Mouse (Mus musculus) ES-Bruce4 (cell line): ENCODE measurements around the gene Ear6. TPM values are rescaled to one million over a fixed set of nuclear protein-coding genes. Genes with fewer than 3 reads are reported as not detected.
A peak's percentile ranks its signal among the peaks of the same experiment; 100 is the strongest.

ENCODE experiments used
- H3K27ac ChIP-seq: 2 replicates; pipeline ENCODE4 v1.5.1; 2012; ENCODE audit warnings: low read length, inconsistent platforms; ENCODE audit not compliant: insufficient read depth
- H3K27me3 ChIP-seq: 2 replicates; pipeline ENCODE4 v1.6.1; 2012; ENCODE audit warnings: mild to moderate bottlenecking, low read length, inconsistent platforms; ENCODE audit not compliant: control insufficient read depth, poor library complexity, insufficient read depth, severe bottlenecking
- H3K36me3 ChIP-seq: 2 replicates; pipeline ENCODE4 v1.6.1; 2012; ENCODE audit warnings: inconsistent platforms, mild to moderate bottlenecking, low read length, moderate library complexity; ENCODE audit not compliant: control insufficient read depth, poor library complexity, insufficient read depth, severe bottlenecking
- H3K4me1 ChIP-seq: one replicate; pipeline ENCODE4 v1.8.1; 2011; ENCODE audit warnings: low read length; ENCODE audit not compliant: control insufficient read depth, insufficient read depth
- H3K4me3 ChIP-seq: 2 replicates; pipeline ENCODE4 v1.5.1; 2011; ENCODE audit warnings: low read depth, mild to moderate bottlenecking, low read length
- H3K9ac ChIP-seq: 2 replicates; pipeline ENCODE4 v1.6.1; 2012; ENCODE audit warnings: low read depth, mild to moderate bottlenecking, inconsistent platforms; ENCODE audit not compliant: poor library complexity, severe bottlenecking
- H3K9me3 ChIP-seq: replicated peaks from 2 replicates; pipeline ENCODE4 v1.6.1; 2012; ENCODE audit warnings: mild to moderate bottlenecking, low read length, inconsistent platforms; ENCODE audit not compliant: control insufficient read depth, poor library complexity, insufficient read depth, severe bottlenecking
- CTCF ChIP-seq: IDR thresholded peaks from one replicate; pipeline ENCODE4 v1.8.1; 2011; ENCODE audit warnings: low read depth, low read length
- EP300 ChIP-seq: IDR thresholded peaks from 2 replicates; pipeline ENCODE4 v1.6.1; 2011; ENCODE audit warnings: low read depth, low read length; ENCODE audit not compliant: insufficient read depth
- POLR2A ChIP-seq: IDR thresholded peaks from one replicate; pipeline ENCODE4 v1.8.1; 2011; ENCODE audit warnings: low read length; ENCODE audit not compliant: insufficient read depth
- polyA plus RNA-seq: library from polyadenylated mRNA; stranded (reverse); fragments of >200 nt; gene quantifications from 2 replicates; pipeline ENCODE4 v1.2.4, GENCODE M21; 2011; ENCODE audit warnings: low read depth; ENCODE audit not compliant: missing spikeins, insufficient read depth, insufficient read length

The Ear6 gene
- polyA plus RNA-seq, 1 experiment: not detected

DNA sequence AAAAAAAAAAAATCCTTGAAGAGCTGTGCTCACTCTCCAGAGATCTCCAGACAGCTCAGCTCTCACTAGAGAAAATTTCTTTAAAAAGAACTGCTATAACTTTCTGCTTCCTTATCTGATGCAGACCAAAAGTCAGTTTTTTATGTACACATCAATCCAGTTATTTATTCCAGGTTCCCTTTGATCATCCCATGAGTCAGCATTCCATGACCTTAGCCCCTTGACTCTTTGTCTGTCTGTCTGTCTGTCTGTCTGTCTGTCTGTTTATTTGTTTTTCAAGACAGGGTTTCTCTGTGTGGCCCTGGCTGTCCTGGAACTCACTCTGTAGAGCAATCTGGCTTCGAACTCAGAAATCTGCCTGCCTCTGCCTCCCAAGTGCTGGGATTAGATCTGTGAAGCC is 45.9 kb downstream of the Ear6 start:
- H3K9ac ChIP-seq: no peak overlapping the region
- TF ChIP-seq POLR2A: no peak
- no peak for TF ChIP-seq EP300
- TF ChIP-seq CTCF: no peak
- no peaks in the 10 kb centered on the region for H3K9me3 ChIP-seq
- H3K4me3 ChIP-seq: no peak overlapping the region
- H3K4me1 ChIP-seq: no peaks in the 10 kb centered on the region
- no peaks in the 10 kb centered on the region for H3K36me3 ChIP-seq
- no peak overlapping the region for H3K27ac ChIP-seq
- H3K27me3 ChIP-seq: no peaks in the 10 kb centered on the region

- no peaks in the 10 kb centered on the region for H3K36me3 ChIP-seq
- no peaks in the 10 kb centered on the region for H3K4me1 ChIP-seq
- 0 out of 2 replicates have a peak overlapping the region, but pooled peaks have one; percentile 14 for H3K27ac ChIP-seq
- no peaks in the 10 kb centered on the region for H3K9me3 ChIP-seq
- no peak overlapping the region for H3K9ac ChIP-seq
- TF ChIP-seq POLR2A: no peak
- TF ChIP-seq EP300: 0 out of 2 replicates have a peak, but pooled peaks have one; percentile 12
- TF ChIP-seq CTCF: peak; percentile 93
- H3K27me3 ChIP-seq: no peaks in the 10 kb centered on the region
- H3K4me3 ChIP-seq: no peak overlapping the region
Observed at GRCm38 (mm10) chr14:51902806-51903710, 49.6 kb downstream of the Ear6 start.

DNA sequence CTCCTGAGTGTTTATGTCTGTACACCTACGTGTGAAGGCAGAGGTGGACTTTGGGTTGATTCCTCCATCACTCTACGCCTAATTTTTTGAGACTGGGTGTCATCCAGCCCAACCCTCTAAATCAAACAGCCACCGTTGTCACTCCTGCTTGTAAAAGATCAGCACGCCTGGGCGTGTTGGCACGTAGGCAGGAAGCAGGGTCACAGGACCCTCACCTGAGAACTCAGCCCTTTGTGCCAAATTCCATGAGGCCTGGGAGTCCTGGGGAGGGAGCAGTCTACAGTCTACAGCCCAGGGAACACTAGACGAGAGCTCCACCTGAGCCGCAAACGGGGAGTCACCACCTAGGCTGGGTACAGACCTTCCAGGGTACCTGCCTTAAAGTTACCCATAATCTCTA is 50.3 kb downstream of the Ear6 start:
- Histone ChIP-seq H3K27me3 (no peaks in the 10 kb centered on the region), H3K4me1 (no peaks in the 10 kb centered on the region), H3K36me3 (no peaks in the 10 kb centered on the region), H3K9ac (no peak overlapping the region), H3K4me3 (no peak overlapping the region), H3K27ac (no peak overlapping the region), H3K9me3 (no peaks in the 10 kb centered on the region)
- TF ChIP-seq CTCF (no peak), EP300 (0 out of 2 replicates have a peak, but pooled peaks have one; percentile 20)

Other genes starting within 250 kb of the Ear6 start
- not detected in 2 replicates for gene Gm17078, start 242.4 kb upstream of the Ear6 start, polyA plus RNA-seq
- not detected in 2 replicates for gene Gm4181, start 218.0 kb upstream of the Ear6 start, polyA plus RNA-seq
- not detected in 2 replicates for gene Gm17079, start 158.2 kb upstream of the Ear6 start, polyA plus RNA-seq
- not detected in 2 replicates for gene Gm5800, start 136.5 kb upstream of the Ear6 start, polyA plus RNA-seq
- gene Ang4, start 80.1 kb upstream of the Ear6 start, polyA plus RNA-seq: not detected in 2 replicates
- not detected in 2 replicates for gene AY358078, start 53.7 kb upstream of the Ear6 start, polyA plus RNA-seq
- 19.2 and 24.2 TPM in 2 replicates for gene Mettl17, start 31.1 kb downstream of the Ear6 start, polyA plus RNA-seq
- gene Slc39a2, start 39.2 kb downstream of the Ear6 start, polyA plus RNA-seq: 2.7 and 3.3 TPM in 2 replicates
- 26.7 and 30.2 TPM in 2 replicates for gene Ndrg2, start 60.5 kb downstream of the Ear6 start, polyA plus RNA-seq
- not detected in 2 replicates for gene Tppp2, start 64.7 kb downstream of the Ear6 start, polyA plus RNA-seq
- not detected in 2 replicates for gene Rnase13, start 69.1 kb downstream of the Ear6 start, polyA plus RNA-seq
- 20.5 and 24.8 TPM in 2 replicates for gene Arhgef40, start 131.0 kb downstream of the Ear6 start, polyA plus RNA-seq
- 1.3 and 1.9 TPM in 2 replicates for gene Tmem253, start 162.0 kb downstream of the Ear6 start, polyA plus RNA-seq
- 64.5 and 69.1 TPM in 2 replicates for gene Zfp219, start 167.0 kb downstream of the Ear6 start, polyA plus RNA-seq
- gene Olfr221, start 188.8 kb downstream of the Ear6 start, polyA plus RNA-seq: not detected in 2 replicates